Mouse (Mus musculus): ENCODE data around the gene Sh3gl3. TPM values are rescaled to one million over a fixed set of nuclear protein-coding genes. Genes with fewer than 3 reads are reported as not detected.
A peak's percentile ranks its signal among the peaks of the same experiment; 100 is the strongest.

The Sh3gl3 gene
- total RNA-seq, 2 experiments from 2014 or later, result 55.2 to 60.6 TPM

GRCm38 (mm10) chr7:82294083-82294482, 120.4 kb downstream of the Sh3gl3 start:
- no peak for DNase-seq

- DNase-seq, result no peak
Observed at GRCm38 (mm10) chr7:82294611-82295010, 121.0 kb downstream of the Sh3gl3 start.

- no peak for DNase-seq
Observed at GRCm38 (mm10) chr7:82308398-82308797, 134.8 kb downstream of the Sh3gl3 start.

GRCm38 (mm10) chr7:82318515-82318914, 144.9 kb downstream of the Sh3gl3 start:
- DNase-seq, result no peak

GRCm38 (mm10) chr7:82326616-82327015, 153.0 kb downstream of the Sh3gl3 start:
- DNase-seq, result no peak

- no peak for DNase-seq
Observed at GRCm38 (mm10) chr7:82327201-82327600, 153.6 kb downstream of the Sh3gl3 start.

- no peak for DNase-seq
Observed at GRCm38 (mm10) chr7:82327881-82328280, 154.2 kb downstream of the Sh3gl3 start.

- no peak for DNase-seq
Observed at GRCm38 (mm10) chr7:82329831-82330230, 156.2 kb downstream of the Sh3gl3 start.

- DNase-seq, result no peak
Observed at GRCm38 (mm10) chr7:82330860-82331259, 157.2 kb downstream of the Sh3gl3 start.

GRCm38 (mm10) chr7:82334000-82334399, 160.4 kb downstream of the Sh3gl3 start:
- no peak for DNase-seq

GRCm38 (mm10) chr7:82335211-82336121, 161.8 kb downstream of the Sh3gl3 start, which contains the start of gene Adamtsl3:
Gene Adamtsl3, plus strand, starts transcription at chr7:82335694.
- DNase-seq, result peak in 1 of 2 experiments; percentile 8

GRCm38 (mm10) chr7:82336132-82336531, 162.5 kb downstream of the Sh3gl3 start:
- DNase-seq, result no peak

GRCm38 (mm10) chr7:82338121-82338520, 164.5 kb downstream of the Sh3gl3 start:
- no peak for DNase-seq

- no peak for DNase-seq
Observed at GRCm38 (mm10) chr7:82338532-82338931, 164.9 kb downstream of the Sh3gl3 start.

- no peak for DNase-seq
Observed at GRCm38 (mm10) chr7:82339214-82339613, 165.6 kb downstream of the Sh3gl3 start.

GRCm38 (mm10) chr7:82341476-82341875, 167.8 kb downstream of the Sh3gl3 start:
- no peak for DNase-seq

GRCm38 (mm10) chr7:82346706-82347105, 173.1 kb downstream of the Sh3gl3 start:
- DNase-seq, result no peak

- DNase-seq, result no peak
Observed at GRCm38 (mm10) chr7:82349796-82350195, 176.2 kb downstream of the Sh3gl3 start.

GRCm38 (mm10) chr7:82350421-82350820, 176.8 kb downstream of the Sh3gl3 start:
- DNase-seq, result no peak

Other genes with a start within 250 kb of the Sh3gl3 start
- 10 to 100 TPM; 57.7 to 60.4 TPM for gene Hdgfl3, start 239.4 kb upstream of the Sh3gl3 start, total RNA-seq (2021)
- not detected for gene Bnc1, start 181.5 kb upstream of the Sh3gl3 start, total RNA-seq (2021)
- 1 to 10 TPM; 1.4 to 2.3 TPM for gene Adamtsl3, start 161.9 kb downstream of the Sh3gl3 start, total RNA-seq (2021)